Mouse (Mus musculus) cerebral cortex, adult 2 months (tissue): ENCODE data around the gene Rfx4.

Source experiments
- WGBS: fragments of 180-500 bp; shearing (Covaris S2); methylation state at CpG from one replicate; pipeline ENCODE4 v1.1.7; 2018; 5-methylcytosine and 5-hydroxymethylcytosine counted together

Rfx4 gene

DNA sequence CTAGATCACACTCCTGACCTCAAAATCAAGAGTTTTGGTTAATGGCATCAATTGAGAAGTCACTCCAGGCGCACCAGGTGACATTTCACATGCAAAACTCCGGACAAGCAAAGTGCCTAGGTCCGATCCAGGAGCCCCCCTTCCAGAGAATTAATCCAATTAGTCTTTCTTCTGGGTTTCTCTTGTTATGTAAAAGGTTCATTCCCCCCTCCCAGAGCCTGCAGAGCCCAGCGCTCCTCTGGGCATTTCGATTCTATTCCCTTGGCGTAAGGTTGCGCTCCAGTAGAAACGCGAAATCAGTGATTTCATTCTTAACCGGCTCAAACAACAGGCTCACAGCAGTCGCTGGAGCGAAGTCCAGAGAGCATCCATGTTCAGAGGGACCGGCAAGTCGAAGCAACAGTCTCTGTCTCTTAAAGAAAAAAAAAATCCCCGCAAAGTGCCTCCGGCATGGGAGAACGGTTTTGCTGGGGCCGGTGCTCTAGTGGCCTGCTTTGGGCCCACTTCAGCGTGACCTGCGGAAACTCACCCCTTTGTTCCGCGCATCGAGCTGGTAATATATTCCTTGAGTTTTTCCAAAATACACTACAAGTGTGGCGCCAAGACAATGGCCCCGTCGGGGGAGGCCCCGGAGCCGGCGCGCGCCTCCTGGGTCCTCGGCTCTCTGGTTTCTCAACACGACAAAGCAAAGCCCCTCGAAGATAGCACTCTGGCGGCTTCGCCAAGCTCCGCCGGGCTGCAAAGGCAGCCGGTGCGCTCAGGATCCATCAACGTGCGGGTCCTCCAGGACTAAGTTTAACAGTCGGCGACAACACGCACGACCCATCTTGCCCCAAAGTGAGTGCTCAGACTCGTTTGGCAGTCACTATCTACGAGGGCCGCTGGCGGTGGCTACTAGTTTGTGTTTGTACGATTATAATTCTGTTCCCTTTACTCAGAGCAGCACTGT is 2.9 kb downstream of the Rfx4 start:
- 23% methylated on average over 51 of the region's 51 CpGs for WGBS

DNA sequence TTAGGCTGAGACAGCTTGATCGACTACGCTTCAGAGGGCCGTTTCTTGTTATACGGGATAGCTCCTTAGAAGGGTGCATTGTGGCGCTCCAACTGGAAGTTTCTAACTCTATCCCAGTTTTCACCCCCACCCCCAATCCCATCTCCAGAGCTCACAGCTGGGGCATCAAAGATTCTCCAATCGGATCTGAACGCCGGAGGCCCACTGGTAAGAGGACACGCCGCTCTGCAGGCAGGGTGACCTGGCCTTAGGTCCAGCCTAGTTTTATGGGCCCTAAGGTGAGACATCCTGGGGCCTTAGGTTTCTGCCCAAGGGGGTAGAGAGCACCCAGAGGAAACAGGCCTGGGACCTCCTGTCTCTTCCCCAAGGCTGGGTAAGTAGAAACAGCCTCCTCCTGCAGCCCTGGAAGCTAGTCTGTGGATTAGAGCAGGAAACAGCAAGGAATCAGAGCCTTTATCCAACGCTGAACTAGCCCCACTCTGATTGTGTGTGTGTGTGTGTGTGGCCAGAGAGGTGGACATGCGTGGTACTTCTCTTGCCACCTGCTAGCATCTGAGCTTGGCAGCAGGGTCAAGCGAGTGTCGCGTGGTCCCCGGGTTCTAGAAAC is 3.8 kb downstream of the Rfx4 start:
- 32% methylated on average over 16 of the region's 16 CpGs for WGBS

DNA sequence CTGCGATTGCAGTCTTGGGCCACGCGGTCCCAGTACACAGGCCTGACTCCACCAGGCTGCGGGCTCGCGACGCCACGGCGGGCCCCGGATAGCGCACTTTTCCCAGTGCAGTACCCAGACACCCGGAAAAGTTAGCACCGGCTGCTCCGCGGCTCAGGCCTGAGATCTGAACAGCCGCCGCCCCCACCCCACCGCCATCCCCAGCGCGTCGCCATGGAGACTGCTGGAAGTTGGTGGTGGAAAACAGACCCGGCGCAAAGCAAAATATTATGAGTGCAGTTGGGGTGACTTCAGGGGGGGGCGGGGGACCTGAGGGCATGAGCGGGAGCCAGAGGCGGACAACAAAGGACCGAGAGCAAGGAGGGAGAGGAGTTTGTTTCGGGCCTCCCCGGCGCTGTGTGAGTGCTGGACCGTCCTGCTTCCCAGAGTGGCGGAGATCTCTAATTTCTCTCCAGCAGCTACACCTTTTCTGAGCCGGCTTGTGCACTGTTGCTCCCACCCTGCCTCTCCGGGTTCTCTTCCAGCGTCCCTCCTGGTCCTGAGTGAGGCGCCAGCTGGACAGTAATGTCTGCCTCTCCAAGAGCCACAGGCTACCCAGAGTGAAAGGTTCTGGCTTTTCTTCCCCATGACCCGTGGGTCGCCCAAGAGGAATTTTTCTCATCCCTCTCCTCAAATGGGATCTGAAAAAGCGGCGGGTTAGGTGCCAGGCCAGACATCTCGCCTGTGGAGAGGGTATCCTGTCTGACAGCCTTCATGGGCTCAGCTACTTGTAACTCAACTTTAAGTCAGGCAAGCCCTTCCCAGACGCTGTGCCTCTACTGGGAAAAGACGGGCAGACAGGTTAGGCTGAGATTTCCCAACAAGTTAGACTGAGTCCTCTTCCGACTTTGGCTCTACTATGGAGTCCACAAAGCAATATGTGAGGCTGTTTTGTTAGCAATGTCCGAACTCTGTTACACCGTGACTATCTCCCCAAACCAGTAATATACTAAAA is 4.6 kb downstream of the Rfx4 start:
- WGBS: 14% methylated on average over 46 of the region's 46 CpGs

DNA sequence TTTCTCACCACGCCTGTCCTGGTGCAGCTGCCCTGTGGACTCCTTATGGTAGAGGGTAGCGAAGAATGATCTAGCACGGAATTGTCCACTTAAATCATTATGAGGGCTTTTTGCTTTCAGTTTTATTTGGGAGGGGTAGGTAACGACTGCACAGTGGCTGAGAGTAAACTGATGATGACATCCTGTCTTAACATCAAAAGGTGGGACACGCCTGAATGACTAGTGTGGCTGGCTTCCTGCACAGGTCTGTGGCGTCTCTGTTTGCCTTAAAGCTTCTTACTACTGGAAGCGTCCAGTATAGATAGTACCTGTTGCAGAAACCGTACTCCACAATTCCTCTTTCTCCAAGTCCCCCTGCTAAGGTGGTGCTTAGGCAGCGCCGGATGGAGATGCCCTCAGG is 12.9 kb downstream of the Rfx4 start:
- WGBS: 86% methylated on average over 10 of the region's 10 CpGs

DNA sequence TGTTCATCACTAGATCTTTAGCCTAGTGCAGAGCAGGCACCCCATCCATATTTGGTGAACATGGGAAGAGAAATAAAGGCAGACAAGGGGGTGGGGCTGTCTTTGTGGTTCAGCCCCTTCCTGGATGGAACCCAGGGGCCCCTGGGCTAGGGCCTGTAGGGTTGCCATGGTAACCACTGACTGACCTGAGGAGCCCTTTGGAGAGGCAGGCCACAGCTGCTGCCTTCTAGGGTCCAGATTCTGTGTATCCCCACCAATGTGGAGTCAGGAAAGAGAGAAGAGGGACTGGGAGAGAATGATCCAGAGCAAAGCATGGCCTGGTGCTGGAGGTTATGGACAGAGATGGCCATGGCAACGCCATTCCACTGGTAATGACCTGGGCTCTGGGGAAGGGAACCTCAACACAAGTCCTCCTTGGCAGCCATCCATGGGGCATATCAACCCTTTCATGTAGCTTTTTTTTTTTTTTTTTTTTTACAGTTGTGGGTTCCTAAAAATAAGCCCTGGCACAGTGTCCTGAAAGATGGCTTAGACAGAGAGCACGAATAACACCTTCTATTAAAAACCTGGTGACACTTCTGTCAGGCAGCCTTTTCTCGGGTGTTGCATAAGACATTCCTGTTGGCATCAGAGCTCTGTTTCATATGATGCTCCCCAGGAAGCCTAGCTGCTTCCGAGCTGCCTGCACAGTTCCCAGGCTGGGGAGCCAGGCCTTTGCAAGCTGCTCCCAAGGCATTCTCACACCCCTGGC is 16.7 kb downstream of the Rfx4 start:
- WGBS: 40% methylated on average over 4 of the region's 4 CpGs

DNA sequence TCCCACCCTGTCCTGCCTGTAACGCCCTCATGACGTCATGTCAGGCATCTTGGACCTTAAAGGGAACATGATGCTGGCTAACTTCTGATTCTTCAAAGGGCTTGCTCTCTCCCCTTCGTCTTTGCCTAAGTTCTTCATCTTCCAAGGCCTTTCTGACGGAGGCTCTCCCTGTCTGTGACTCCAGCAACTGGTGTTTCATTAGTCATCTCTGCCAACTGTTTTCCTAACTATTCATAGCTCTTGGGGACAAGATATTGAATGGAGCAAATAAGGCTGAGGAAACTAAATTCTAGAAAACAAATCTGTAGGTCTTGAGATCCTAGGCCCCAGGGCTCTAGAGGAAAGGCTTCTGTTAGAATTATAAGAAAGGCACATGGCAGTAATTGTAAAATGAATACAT is 18.0 kb downstream of the Rfx4 start:
- WGBS: 73% methylated on average over 4 of the region's 4 CpGs

DNA sequence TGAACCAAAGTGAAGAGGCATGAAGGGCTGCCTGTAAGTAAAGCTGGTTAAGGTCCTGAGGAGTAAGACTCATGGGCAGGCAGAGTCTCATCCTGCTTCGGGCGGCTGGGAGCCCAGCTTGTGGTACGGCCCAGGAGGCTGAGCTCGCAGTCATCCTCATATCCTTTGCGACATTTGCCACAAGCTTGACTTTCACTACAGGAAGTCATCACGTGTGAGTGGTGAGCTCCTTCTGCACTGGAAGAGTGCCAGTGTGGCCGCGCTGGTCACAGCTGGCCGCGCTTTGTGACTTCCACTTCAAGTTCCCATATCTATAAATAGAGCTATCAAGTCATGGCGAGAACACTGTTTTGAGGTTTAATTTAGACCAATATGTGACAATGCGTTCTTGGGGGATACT is 18.7 kb downstream of the Rfx4 start:
- WGBS: 68% methylated on average over 12 of the region's 12 CpGs

DNA sequence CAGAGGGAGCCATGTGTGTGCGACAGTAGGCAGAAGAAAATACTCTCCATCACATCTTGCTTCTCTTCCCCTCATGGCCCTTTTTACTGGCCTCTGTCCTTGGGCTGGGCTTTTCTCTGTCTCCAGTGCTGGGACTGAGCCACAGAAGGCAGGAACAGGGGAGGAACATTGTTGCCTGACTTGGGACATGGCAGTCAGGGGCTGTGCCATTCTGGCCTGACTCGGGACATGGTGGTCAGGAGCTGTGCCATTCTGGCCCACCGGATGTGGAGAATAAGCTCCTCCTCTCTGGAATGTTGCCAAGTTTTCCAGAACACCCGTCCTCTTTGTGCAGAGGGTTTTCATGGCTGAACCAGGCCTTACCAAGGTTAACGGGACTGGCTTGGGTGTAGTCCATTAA is 21.2 kb downstream of the Rfx4 start:
- WGBS: 68% methylated on average over 5 of the region's 5 CpGs

DNA sequence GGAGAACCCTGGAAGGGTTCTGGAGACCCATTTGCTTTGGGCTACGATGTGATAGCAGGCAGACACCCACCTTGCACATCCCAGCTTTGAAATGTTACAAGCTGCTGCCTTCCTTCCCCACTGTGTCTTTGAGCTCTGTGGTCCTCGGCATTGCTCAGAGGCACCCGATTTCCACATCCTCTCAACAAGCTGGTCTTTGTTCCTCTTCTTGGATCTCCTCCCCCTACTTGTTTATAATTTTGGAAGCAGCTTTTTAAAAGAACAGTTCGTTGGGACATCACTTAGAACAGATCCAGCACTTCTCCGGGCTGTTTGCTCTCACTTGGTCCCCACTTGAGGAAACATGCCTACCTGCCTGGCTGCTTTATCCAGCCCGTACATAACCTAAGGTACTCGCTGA is 22.1 kb downstream of the Rfx4 start:
- 31% methylated on average over 7 of the region's 7 CpGs for WGBS

DNA sequence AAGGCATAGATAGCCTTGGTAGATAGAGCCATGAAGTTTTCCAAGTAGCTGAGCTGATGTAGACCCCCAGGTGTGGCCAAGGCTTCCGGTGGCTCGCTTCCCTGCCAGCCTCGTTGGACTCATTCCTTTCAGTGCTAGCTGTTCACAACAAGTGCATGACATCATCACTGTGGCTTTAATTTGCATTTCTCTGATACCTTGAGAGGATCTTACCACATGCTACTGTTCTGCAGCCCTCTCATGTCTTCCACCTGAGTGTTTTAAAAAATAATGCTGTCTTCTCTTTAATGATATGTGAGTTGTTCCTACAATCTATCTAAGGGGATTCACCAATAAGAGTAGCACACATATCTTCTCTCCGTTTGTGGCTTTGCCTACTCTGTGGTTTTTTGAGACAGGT is 25.0 kb downstream of the Rfx4 start:
- 66% methylated on average over 4 of the region's 4 CpGs for whole genome bisulfite sequencing

DNA sequence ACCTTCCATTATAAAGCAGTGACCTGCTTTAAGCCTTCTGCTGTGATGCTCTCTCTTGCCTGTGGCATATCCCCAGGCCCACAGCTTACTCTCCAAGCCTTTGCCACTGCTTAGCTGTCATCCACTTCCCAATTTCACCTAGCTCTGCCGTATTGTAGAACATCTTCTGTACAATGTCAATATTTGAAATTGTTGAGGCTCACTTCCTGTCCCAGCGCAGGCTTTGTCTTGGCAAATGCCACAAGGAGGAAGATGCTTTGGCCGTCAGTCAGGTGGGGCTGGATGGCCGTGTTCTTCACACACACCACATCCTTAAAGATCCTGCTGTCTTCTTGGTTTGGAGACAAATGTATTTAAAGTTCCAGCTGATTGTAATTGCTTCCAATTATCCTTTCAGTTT is 29.5 kb downstream of the Rfx4 start:
- WGBS: 71% methylated on average over 4 of the region's 4 CpGs

DNA sequence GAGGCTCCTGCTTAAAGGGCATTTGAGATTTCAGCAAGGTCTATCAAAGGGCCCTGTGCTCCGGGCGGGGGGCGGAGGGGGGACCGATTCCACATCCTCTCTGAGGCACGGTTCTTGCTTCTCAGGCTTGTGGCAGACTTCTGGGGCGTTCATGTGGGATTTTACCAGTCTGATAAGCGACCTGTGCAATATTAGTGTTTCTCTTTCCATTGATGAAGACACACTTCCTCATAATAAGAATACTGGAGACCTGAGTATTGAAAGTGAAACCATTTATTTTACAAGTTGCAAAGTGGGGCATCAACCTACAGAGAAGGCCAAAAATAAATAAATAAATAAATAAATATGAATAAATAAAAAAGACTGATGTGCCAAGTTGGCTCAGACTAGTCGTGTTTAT is 34.5 kb downstream of the Rfx4 start:
- 90% methylated on average over 8 of the region's 8 CpGs for WGBS

DNA sequence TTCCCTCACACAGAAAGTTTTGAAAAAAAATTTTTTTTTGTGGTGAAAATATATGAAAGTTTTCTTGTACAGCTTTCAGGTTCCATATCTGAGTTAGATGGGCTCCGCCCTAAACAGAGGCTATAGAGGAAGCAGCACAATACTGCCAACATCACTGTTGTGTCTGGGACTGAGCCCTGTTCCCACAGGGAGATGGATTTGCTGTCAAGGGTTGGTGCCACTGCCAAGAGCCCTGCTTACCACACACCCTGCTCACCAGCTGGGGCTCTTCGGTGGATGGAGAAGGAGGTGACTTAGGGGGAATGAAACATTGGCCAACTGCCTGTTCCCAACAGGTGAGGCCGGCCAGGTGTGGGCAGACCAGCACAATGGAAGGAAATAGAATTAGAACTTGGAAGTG is 35.3 kb downstream of the Rfx4 start:
- 81% methylated on average over 3 of the region's 3 CpGs for WGBS

DNA sequence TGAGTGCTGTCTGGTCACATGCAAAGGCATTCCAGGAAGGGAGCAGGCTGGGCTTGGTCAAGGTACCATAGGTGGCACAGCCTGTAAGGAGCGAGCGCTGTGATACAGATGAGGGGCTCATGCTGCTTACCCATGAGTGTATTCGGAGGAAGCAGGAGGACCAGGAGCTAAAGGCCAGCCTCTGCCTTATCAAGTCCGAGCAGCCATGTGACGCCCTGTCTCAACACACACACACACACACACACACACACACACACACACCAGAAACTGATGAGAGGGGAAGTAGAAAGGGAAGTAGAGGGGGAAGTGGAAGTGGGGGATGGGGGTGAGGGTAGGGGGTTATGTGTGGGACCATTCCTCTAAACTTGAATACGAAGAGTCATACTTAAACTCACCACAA is 45.7 kb downstream of the Rfx4 start:
- WGBS: 94% methylated on average over 6 of the region's 6 CpGs

DNA sequence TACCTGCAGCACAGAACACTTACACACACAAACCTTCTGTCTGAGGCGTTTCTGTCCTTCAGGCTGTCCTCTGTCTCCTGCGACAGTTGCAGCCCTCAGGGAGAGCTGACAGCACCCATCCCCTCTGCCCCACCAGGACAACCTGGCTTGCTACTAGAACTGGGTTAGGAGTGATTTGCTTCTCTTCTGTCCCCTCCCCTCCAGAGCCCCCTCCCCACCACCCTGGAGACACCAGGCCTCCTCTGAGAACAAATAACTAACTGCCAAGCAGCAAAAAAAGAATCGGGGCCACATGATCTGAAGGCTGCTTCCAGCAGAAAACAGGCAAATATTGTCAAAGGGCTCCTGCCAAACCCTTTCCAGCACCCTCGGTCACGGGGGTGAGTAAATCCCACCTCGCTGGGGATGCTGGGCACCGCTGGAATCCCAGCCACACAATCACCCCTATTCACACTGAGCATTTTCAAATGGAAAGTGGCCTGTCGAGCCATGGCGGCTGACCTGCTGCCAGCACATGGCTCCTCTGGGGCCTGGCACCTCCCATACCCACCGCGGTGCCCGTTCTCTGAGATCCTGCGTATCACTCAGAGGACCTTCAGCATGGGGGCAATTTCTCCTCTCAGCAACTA is 47.5 kb downstream of the Rfx4 start:
- WGBS: 54% methylated on average over 13 of the region's 13 CpGs

DNA sequence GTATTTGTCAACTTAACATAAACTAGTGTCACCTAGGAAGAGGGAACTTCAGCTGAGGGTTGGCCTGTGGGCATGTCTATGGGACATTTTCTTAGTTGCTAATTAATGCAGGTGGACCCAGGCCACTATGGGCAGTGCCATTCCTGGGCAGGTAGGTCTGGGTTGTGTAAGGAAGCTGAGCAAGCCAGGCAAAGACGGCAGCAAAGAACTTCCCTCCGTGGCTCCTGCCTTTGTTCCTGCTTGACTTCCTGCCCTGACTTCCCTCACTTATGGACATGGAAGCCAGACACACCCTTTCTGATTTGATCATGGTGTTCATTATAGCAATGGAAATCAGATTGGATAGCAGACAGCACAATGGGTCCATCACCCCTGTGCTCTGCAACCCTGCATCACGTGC is 49.7 kb downstream of the Rfx4 start:
- WGBS: 81% methylated on average over 3 of the region's 3 CpGs

DNA sequence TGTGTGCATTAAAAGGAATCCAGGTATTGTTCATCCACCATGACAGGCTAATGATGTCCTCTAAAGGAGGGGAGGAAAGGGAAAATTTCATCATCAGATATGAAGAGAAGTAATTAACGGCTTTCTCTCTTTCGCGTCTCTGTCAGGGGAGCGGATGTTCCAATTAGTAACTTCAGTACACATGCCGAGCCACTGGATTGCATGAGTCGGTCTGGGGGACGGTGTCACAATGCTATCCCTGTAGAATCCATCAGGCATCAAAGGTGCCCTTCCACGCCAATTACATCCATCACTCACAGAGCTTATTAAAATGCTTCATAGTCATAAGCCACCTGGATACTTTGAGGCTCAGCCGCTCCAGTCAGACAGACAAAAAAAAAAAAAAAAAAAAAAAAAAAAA is 51.3 kb downstream of the Rfx4 start:
- 86% methylated on average over 9 of the region's 9 CpGs for WGBS

DNA sequence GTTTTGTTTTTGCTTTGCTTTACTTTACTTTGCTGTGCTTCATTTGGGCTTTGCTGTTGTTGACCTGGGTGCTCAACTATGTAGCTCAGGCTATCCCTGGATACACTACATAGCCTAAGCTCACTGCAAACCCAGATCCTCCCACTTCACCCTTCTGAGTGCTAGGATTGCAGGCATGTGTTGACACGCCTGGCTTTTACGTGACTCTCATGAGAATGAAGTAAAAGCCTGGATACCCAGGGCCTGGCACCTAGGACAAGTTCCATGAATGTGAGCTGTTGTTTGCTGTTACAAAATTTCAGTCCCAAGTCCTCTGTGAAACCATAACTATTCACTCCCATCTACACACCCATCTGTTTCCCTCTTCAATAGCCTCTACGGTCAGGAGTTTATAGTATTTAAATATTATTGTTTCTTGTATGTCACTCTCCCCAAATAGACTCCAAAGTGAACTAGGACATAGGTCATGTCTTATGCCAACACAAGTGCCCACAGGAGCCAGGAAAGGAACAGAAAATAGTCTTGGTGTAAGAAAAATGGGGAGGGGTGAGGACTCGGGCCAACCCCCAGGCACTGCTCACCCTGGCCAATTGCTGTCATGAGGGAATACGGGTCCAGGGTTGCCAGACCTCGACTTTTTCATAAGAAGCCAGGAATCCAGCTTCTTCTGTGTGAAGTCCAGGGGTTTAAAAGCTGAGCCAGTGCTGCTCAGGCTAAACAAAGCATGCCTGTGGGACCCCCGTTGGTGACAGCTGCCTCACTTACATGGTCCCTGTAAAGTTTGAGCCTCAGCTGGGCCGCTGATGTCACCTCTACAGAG is 54.4 kb downstream of the Rfx4 start:
- 69% methylated on average over 8 of the region's 8 CpGs for WGBS

DNA sequence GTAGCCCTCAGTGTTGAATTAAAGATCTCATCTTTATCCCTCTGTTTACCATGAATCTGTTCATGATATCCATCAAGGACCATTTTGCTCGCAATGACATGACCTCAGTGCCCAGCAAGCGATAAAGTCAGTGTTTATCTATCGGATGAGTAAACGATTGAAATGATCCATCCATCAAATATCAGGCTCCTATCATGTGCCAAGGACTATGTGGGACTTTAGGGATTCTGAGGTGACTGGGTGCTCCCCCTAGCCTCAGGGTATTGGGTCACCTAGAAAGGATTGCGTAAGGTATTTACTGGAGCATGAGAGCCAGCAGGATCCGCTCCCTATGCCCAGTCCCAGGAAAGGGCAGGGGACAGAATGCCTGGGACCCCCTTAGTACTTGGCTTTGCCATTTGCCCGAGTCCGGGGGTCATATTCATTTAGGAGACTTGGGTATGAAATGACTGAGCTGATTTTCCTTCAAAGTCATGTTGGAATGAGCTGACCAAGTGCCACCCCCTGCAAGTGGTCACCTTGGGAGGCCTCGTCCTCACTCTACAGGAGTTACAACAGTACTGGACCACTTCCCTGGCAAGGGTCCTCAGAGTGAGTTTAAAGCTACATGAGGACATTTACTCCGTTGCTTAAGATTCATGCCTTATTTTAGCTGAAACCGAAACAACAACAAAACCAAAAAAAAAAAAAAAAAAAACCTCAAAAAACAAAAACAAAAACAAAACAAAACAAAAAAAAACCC is 55.5 kb downstream of the Rfx4 start:
- WGBS: 92% methylated on average over 11 of the region's 11 CpGs
